Mouse (Mus musculus): ENCODE measurements at regions not wholly inside any gene's neighbourhood (a gene's known extent, or its start where the extent isn't known, plus 50 kb on each side); places are given as distances from the start of the nearest gene placed in this dataset.

DNA sequence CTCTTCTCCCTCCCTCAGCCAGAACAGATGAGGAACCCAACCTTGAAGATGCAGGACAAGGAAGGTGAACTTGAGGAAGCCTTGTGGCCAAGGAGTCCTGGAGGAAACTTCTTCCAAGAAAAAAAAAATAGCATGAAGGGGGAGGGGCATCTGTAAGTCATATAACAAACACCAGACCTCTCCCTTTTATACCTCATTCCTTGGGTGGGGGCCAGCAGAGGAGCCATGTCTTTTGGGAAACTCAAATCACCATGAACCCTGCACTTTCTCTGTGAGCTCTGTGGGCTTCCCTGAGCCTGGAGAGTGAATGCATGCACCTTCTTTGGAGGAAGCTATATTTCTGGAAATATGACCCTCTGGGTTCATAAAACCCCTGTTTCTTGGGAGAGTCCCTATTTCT lies 90.0 kb upstream of the Pkdcc start:
- H3K4me2 ChIP-seq, result no peak overlapping the region
- peaks cover 63% of the 10 kb centered on the region for H3K4me1 ChIP-seq (replicated peaks)
- no peak for ATAC-seq (ENCODE audit: low read depth)
- H3K27ac ChIP-seq (replicated peaks), result 0 out of 2 replicates have a peak overlapping the region, but pooled peaks have one; percentile 40
- H3K27me3 ChIP-seq, result peaks cover 4% of the 10 kb centered on the region
- no peaks in the 10 kb centered on the region for H3K9me3 ChIP-seq
- no peak overlapping the region for H3K4me3 ChIP-seq
- no peaks in the 10 kb centered on the region for H3K36me3 ChIP-seq
- H3K9ac ChIP-seq, result no peak overlapping the region

DNA sequence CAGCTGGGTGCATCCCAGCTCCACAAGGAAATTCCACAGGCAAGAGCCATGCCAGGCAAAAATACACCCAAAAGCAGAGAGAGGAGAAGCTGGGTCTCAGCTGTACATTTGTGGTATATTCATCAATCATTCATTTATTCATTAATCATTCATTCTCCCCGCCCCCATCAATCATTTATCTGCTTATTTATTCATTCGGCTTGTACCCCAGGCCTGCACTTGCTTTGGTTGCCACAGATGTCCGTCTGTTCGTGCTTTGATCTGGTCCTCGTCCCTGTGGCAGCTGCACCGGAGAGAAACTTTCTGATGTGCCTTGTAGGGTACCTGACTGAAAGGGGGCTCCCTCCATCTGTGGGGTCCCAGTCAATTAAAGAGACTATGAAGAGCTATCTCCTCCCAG lies 87.2 kb upstream of the Pkdcc start:
- Histone ChIP-seq H3K36me3 (no peaks in the 10 kb centered on the region), H3K9me3 (no peaks in the 10 kb centered on the region), H3K27me3 (peaks cover 4% of the 10 kb centered on the region), H3K4me2 (no peak overlapping the region), H3K4me3 (no peak overlapping the region), H3K9ac (no peak overlapping the region), H3K4me1 (replicated peaks) (peaks cover 52% of the 10 kb centered on the region), H3K27ac (replicated peaks) (peak overlapping the region; percentile 68)
- no peak for ATAC-seq (ENCODE audit: low read depth)
- WGBS, result 35% methylated on average over 6 of the region's 6 CpGs

DNA sequence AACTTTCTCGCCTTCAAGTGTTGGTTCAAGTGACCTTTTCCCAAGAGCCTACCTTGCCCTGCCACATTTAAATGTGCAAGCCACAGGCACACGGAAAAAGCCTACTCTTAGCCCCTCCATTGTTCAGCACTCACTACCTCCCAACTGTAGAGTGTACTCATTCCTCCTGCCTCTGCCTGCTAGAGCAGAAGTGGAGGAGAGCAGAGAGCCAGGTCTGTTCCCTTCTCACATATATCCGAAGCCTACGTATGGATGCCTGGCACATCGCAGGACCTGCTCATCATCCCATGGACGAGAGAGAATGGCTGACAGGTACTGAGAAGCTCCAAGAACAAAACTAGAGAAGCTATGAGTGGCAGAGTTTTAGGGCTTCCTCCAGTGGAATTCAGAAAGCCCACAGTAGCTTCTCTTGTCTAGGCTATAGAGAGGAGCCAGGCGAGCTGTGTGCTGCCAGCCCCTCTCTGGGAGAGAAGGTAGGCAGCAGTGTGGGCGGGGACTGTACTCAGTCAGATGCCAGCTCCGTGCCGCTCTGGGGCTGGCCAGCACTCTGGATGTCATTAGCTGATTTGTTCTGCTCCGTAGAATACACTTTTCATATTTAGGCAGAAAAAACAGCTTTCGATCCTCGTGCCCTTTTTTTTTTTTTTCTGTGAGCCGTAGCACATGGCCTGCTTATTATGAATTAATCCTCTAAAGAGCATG lies 86.1 kb upstream of the Pkdcc start:
- H3K36me3 ChIP-seq, result no peaks in the 10 kb centered on the region
- no peaks in the 10 kb centered on the region; the same call in 1 of the 2 replicates for H3K27me3 ChIP-seq
- peak; percentile 90 for ATAC-seq (ENCODE audit: low read depth)
- peaks cover 53% of the 10 kb centered on the region for H3K4me1 ChIP-seq (replicated peaks)
- WGBS, result 51% methylated on average over 14 of the region's 14 CpGs
- H3K27ac ChIP-seq (replicated peaks), result peak overlapping the region; percentile 68
- no peak overlapping the region for H3K9ac ChIP-seq
- H3K4me2 ChIP-seq, result peak overlapping the region; percentile 30
- H3K9me3 ChIP-seq, result no peaks in the 10 kb centered on the region
- no peak overlapping the region for H3K4me3 ChIP-seq

DNA sequence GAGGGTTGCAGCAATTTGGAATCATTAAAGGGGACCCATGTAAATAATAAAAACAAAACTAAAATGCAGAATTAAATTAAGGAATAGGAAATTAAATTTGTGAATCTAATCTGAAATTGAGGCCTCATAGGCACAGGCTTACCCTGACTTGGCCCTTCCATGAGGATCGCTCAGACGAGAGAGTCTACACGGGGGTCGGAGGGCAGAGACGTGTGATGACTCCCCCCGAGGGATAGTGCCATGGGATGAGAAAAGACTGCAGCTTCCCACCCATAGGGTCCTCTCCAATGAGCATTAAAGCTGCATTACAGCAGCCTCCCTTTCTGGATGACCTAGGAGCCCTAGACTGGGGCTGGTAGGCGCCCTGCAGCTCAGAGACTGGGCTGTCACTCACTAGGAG lies 85.4 kb upstream of the Pkdcc start:
- no peak for ATAC-seq (ENCODE audit: low read depth)

DNA sequence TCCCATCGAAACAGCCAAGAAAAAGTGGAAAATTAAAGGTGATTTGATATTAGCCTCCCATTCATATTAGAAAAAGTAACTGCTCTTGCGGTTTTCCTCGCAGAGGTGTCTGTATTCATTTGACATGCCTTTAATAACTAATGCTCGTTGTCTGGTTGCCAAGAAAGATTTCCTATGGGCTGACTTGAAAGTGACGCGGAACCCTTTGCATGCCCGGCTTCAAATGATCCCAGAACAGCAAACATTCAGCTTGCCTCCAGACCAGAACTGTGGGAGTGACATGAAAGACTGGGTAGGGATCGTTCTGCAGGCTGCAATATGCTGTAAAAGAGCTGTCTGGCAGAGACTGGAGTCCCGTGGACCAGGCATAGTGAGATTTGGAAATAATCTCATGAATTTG lies 81.9 kb upstream of the Pkdcc start:
- Histone ChIP-seq H3K27me3 (no peaks in the 10 kb centered on the region; the same call in 1 of the 2 replicates), H3K36me3 (no peaks in the 10 kb centered on the region), H3K4me1 (replicated peaks) (peaks cover 52% of the 10 kb centered on the region), H3K9me3 (no peaks in the 10 kb centered on the region), H3K9ac (no peak overlapping the region), H3K27ac (replicated peaks) (no peak overlapping the region), H3K4me3 (no peak overlapping the region), H3K4me2 (no peak overlapping the region)
- no peak for ATAC-seq (ENCODE audit: low read depth)
- WGBS, result 64% methylated on average over 9 of the region's 9 CpGs

More for the DNA sequence above, 85.4 kb upstream of the Pkdcc start:
- Histone ChIP-seq H3K36me3 (no peaks in the 10 kb centered on the region), H3K4me3 (no peak overlapping the region), H3K4me1 (replicated peaks) (peaks cover 53% of the 10 kb centered on the region), H3K9ac (no peak overlapping the region), H3K27ac (replicated peaks) (peak overlapping the region; percentile 68; the same call in 1 of the 2 replicates), H3K4me2 (no peak overlapping the region), H3K27me3 (no peaks in the 10 kb centered on the region; the same call in 1 of the 2 replicates), H3K9me3 (no peaks in the 10 kb centered on the region)
- WGBS, result 66% methylated on average over 7 of the region's 7 CpGs

DNA sequence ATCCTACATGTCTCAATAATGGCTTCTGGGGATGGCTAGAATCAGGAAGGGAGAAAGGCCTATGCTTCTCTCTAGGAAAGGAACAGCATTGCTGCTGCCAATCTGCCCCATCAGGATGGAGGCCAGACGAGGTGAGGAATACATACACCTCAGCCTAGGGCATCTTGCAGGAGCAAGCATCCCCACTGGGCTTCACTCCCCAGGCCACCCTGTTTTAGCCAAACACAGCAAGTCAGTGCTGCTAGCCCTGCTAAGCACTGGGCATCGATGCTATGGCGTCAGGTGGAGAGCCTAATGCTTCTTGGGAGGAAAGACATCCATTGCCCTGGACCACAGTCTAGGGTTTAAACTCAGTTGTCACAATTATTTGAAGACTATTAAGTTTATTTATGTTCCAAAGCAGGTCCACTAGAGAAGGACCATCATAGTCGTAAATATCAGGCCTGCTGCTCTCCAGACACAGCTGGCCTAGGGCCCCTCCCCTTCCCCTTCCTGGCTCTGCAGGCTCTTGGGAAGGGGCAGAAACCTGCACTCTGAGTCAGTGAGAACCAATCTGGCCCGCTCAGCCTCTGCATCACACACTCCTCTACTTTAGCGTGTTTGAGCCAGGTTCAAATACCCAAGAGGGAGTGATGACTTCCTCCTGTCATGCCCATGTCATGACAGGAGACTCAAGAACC lies 79.5 kb upstream of the Pkdcc start:
- Histone ChIP-seq H3K27me3 (no peaks in the 10 kb centered on the region; the same call in 1 of the 2 replicates), H3K4me1 (replicated peaks) (peaks cover 47% of the 10 kb centered on the region), H3K9ac (no peak overlapping the region), H3K36me3 (no peaks in the 10 kb centered on the region), H3K4me2 (no peak overlapping the region), H3K9me3 (no peaks in the 10 kb centered on the region), H3K4me3 (no peak overlapping the region), H3K27ac (replicated peaks) (peak overlapping the region; percentile 6; the same call in 1 of the 2 replicates)
- peak; percentile 49; the same call in 1 of the 2 replicates for ATAC-seq (ENCODE audit: low read depth)
- WGBS, result 34% methylated on average over 6 of the region's 6 CpGs

DNA sequence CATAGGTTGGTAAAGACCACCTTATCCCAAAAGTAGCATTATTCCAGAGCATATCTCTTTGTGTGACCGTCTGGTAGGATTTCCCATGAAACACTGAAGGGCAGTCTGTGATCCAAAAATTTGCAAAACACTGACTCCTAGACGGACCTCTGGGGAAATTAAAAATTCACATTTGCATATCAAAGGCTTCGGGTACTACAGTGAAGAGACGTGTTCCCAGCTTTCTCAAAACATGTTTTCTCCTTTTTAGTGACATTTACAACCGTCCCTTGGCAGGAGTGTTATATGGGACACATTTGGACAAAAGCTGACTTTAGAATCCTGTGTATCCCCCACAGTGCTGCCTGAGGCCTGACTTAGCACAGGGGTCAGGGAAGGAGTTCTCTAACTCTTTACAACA lies 78.8 kb upstream of the Pkdcc start:
- no peak overlapping the region for H3K4me3 ChIP-seq
- H3K36me3 ChIP-seq, result no peaks in the 10 kb centered on the region
- H3K27me3 ChIP-seq, result no peaks in the 10 kb centered on the region; the same call in 1 of the 2 replicates
- H3K9me3 ChIP-seq, result no peaks in the 10 kb centered on the region
- WGBS, result 14% methylated on average over 5 of the region's 5 CpGs
- H3K4me1 ChIP-seq (replicated peaks), result peaks cover 47% of the 10 kb centered on the region
- H3K9ac ChIP-seq, result no peak overlapping the region
- H3K4me2 ChIP-seq, result no peak overlapping the region
- no peak for ATAC-seq (ENCODE audit: low read depth)
- H3K27ac ChIP-seq (replicated peaks), result peak overlapping the region; percentile 6; the same call in 1 of the 2 replicates

DNA sequence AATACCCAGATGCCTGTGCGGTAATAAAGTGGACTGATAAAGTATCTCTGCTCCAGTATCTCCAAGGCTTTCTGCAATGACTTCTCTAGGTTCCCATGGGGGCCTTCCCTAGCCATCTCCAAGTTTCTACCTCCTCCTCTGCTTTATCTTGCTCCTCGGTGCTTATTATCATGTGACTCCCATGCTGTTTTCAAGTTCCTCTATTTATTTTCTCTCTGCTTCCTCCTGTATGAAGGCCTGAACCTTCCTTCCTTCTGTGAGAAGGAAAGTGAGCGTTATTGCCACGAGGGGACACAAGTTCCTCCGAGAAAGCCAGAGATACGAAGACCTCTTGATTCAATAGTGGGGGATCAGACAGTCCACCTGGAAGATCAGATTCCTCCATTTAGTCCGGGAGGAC lies 77.4 kb upstream of the Pkdcc start:
- Histone ChIP-seq H3K27ac (replicated peaks) (no peak overlapping the region), H3K27me3 (no peaks in the 10 kb centered on the region), H3K4me2 (no peak overlapping the region), H3K4me1 (replicated peaks) (peaks cover 47% of the 10 kb centered on the region), H3K9me3 (no peaks in the 10 kb centered on the region), H3K36me3 (no peaks in the 10 kb centered on the region), H3K9ac (no peak overlapping the region), H3K4me3 (no peak overlapping the region)
- no peak for ATAC-seq (ENCODE audit: low read depth)
- 89% methylated on average over 7 of the region's 7 CpGs for WGBS

DNA sequence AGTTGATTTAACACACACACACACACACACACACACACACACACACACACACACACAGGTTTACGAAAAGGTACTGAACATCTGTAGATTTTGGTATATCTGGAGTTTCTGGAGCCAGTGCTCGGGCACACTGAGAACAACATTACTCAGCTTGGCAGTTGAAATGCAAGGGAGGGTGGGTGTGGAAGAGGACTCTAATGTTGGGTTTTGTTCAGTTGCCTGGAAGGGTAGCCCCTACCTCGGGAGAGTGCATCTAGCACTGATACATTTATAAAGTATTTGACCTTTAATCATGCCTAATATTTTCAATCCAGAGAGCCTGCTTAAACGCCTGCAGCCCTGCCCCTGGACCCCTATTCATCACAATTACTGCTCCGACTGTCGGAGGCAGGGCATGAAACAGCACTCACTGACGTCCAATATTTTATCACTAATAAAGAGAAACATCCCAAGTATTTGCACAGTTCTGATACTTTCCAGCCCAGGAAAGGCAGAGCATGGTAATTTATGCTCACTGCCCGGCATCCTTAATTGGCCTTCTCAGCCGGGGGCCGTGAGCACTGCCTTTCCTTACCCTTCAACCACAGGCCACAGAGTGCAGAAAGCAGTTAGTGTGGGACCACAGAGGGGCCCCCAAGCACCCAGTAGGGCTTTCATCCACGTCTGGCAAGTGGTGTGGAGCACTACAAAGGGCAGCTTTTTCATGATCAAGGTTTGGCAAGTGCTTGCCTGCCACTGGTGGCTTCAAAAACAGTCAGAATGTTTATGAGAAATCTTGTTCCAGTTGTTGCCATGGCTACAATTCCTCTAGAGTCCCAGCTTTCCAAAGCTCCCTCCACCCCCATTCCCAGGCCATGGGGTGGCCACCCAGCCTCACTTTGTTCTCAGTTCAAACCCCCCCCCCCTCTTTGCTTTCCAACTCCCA lies 76.3 kb upstream of the Pkdcc start:
- peak; percentile 67 for ATAC-seq (ENCODE audit: low read depth)
- Histone ChIP-seq H3K36me3 (no peaks in the 10 kb centered on the region), H3K27me3 (no peaks in the 10 kb centered on the region), H3K27ac (replicated peaks) (no peak overlapping the region), H3K4me1 (replicated peaks) (peaks cover 42% of the 10 kb centered on the region), H3K4me3 (no peak overlapping the region), H3K9me3 (no peaks in the 10 kb centered on the region), H3K9ac (no peak overlapping the region), H3K4me2 (no peak overlapping the region)
- 15% methylated on average over 11 of the region's 11 CpGs for WGBS

DNA sequence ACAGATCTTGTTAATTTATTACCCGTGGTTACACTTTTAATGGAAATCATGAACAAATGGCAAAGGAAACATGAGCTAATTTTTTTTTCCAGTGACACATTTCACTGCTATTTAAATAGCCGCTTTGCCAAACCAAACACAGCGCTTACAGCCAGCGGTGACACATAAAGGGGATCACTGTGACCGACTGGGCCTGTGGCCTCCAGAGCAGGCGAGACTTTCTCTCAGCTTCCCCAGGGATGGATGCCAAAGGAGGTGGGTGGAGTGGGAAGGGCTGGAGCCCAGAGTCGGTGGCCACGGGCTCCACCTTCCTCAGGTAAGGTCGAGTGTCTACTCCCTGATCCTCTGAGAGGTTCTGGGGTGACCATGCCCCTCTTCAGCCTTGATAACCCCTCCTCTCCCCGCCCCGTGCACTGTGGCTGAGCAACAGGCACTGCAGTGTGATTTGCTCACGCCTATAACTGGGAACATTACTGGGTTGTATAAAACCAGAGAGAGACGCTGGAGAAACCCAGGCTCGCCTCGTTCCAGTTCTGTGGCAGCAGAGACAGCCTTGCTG lies 66.6 kb upstream of the Pkdcc start:
- Histone ChIP-seq H3K27ac (replicated peaks) (0 out of 2 replicates have a peak overlapping the region, but pooled peaks have one; percentile 5), H3K36me3 (no peaks in the 10 kb centered on the region), H3K4me3 (no peak overlapping the region), H3K9me3 (no peaks in the 10 kb centered on the region), H3K9ac (no peak overlapping the region), H3K27me3 (no peaks in the 10 kb centered on the region), H3K4me1 (replicated peaks) (no peaks in the 10 kb centered on the region), H3K4me2 (no peak overlapping the region)
- no peak for ATAC-seq (ENCODE audit: low read depth)
- WGBS, result 77% methylated on average over 15 of the region's 15 CpGs

DNA sequence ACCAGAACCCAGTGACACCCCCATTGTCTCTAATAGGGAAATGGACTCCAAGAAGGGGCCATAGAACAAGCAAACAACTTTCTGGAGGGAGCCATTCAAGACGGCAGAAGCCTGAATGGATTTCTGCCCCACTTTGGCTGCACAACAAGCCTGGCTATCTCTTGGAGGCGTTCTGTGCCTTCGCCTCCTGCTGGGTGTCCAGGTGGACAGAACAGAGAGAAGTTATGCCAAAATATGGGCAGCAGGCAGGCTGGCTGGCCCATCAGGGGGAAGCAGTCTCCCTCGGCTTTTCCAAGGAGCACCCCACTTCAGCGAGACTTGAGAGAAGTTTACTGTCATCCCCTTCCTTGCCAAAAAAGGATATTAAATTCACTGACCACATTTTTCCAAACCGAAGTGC lies 65.8 kb upstream of the Pkdcc start:
- Histone ChIP-seq H3K27ac (replicated peaks) (no peak overlapping the region), H3K36me3 (no peaks in the 10 kb centered on the region), H3K4me3 (no peak overlapping the region), H3K27me3 (no peaks in the 10 kb centered on the region), H3K4me1 (replicated peaks) (no peaks in the 10 kb centered on the region), H3K9ac (no peak overlapping the region), H3K4me2 (no peak overlapping the region), H3K9me3 (no peaks in the 10 kb centered on the region)
- WGBS, result 76% methylated on average over 6 of the region's 6 CpGs
- no peak for ATAC-seq (ENCODE audit: low read depth)
